ENCODE assay signal across 13 mouse cellular contexts in the genomic region with DNA sequence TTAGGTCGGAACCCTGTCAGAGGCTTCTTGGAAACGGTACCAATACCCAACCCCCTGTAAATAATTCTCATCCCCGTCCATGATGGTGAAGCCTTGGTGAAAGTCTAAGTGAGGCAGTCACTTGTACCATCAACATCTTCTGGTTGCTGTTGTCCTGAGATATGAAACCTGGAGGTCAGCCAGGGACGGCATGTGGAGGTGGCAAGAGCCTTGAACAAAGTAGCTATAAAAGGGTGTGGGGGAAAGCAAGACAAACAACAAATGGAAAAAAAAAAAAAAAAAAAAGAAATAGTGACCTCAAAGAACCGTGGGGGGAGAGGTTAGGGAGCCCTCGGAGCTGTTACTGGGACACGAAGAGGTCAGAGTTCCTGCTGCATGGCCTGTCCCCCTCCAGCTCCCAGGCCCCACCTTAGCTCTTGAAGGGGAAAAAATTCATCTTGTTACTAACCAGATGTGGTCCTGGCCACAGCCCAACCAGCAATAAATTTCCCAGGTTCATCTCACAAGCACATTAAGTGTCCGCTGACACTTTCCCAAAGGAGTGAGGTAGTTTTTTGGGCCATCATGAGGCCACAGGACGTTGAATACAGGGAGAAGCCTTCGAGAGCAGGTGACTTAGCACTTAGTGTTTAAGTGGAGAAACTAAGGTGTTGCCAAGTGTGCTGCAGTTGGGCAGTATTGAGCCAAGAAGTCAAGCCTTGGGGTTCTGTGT. TPM values are rescaled to one million over a fixed set of nuclear protein-coding genes. Genes with fewer than 3 reads are reported as not detected.
DNase-seq lines count a peak whose midpoint lies in the region; ATAC-seq lines count a peak whose summit lies in the region.
"Had no signal": no experiment of that assay in that cellular context is flagged by ENCODE, and none has a peak within 500 bp of the region (broad histone marks: within the 10 kb centered on the region; RNA-seq: fewer than 3 reads in every experiment).

No protein-coding gene starts in this region.

- 37% methylated on average over 10 of the region's 10 CpGs for WGBS in intestine, embryonic 15.5 days
- WGBS in intestine, embryonic 16.5 days = 42% methylated on average over 10 of the region's 10 CpGs

- no peak overlapping the region for H3K4me2 ChIP-seq in intestine, embryonic 15.5 days (replicated peaks)
- no peak overlapping the region for H3K4me2 ChIP-seq in intestine, embryonic 16.5 days (ENCODE audit: low read depth, low read length)

- no peaks in the 10 kb centered on the region for H3K27me3 ChIP-seq in intestine, embryonic 15.5 days (replicated peaks)
- H3K27me3 ChIP-seq in intestine, embryonic 16.5 days (replicated peaks; ENCODE audit: control insufficient read depth, insufficient read depth, low read length) = no peaks in the 10 kb centered on the region

- no peaks in the 10 kb centered on the region for H3K9me3 ChIP-seq in intestine, embryonic 15.5 days
- no peaks in the 10 kb centered on the region for H3K9me3 ChIP-seq in intestine, embryonic 16.5 days (ENCODE audit: control insufficient read depth, low read length)

- H3K27ac ChIP-seq in intestine, embryonic 15.5 days = no peak overlapping the region
- no peak overlapping the region for H3K27ac ChIP-seq in intestine, embryonic 16.5 days (ENCODE audit: low read length)
- H3K27ac ChIP-seq: hindbrain, postnatal 0 days had no signal

- peaks cover 2% of the 10 kb centered on the region; the same call in 1 of the 2 replicates for H3K4me1 ChIP-seq in intestine, embryonic 15.5 days (replicated peaks)
- no peaks in the 10 kb centered on the region for H3K4me1 ChIP-seq in intestine, embryonic 16.5 days (ENCODE audit: control insufficient read depth, insufficient read depth, low read length)

- ATAC-seq in intestine, embryonic 15.5 days = peak; percentile 8; the same call in 1 of the 2 replicates
- ATAC-seq in intestine, embryonic 16.5 days = no peak
- ATAC-seq in megakaryocyte progenitor cell, adult 5-6 weeks (replicated peaks; ENCODE audit: poor library complexity) = peak; percentile 82
- ATAC-seq: CD4-positive, CD25-positive, alpha-beta regulatory T cell, adult 4 months; hindbrain, postnatal 0 days had no signal

- intact Hi-C loops in left cerebral cortex, postnatal 10 days (cut with DNase I) = no loop called here

- H3K4me3 ChIP-seq in intestine, embryonic 15.5 days (replicated peaks) = no peak overlapping the region
- H3K4me3 ChIP-seq in intestine, embryonic 16.5 days (ENCODE audit: low read length) = no peak overlapping the region

- DNase-seq in ovary, postnatal 36 days (ENCODE audit: low spot score) = peak; percentile 58
- no peak for DNase-seq in ovary, postnatal 10 days (ENCODE audit: low spot score)
- DNase-seq in left cerebral cortex, postnatal 10 days (ENCODE audit: extremely low spot score in 1 of 2, low spot score in 2 of 2) = no peak
- no peak for DNase-seq in adrenal gland, adult 18-20 months (ENCODE audit: low spot score in 2 of 2)
- DNase-seq: gastrocnemius, postnatal 25 days; lung, postnatal 4 days; midbrain, embryonic 14.5 days; thymus, adult 18-20 months had no signal

- H3K36me3 ChIP-seq in intestine, embryonic 15.5 days = no peaks in the 10 kb centered on the region
- no peaks in the 10 kb centered on the region for H3K36me3 ChIP-seq in intestine, embryonic 16.5 days (ENCODE audit: control insufficient read depth, insufficient read depth, low read length)

- no peak overlapping the region for H3K9ac ChIP-seq in intestine, embryonic 15.5 days
- H3K9ac ChIP-seq in intestine, embryonic 16.5 days (ENCODE audit: low read depth, low read length) = no peak overlapping the region

RNA-seq across cellular contexts. Expression of a gene that starts 53.4 kb away (rescaled TPM):
- 8.6 TPM in 2 replicates for polyA plus RNA-seq in intestine, embryonic 15.5 days (2015; fragmentation: Nextera tagmentation; extraction: Ambion mirVana)
- 7.4 and 8.0 TPM in 2 replicates for polyA plus RNA-seq in intestine, embryonic 16.5 days (2015; fragmentation: Nextera tagmentation; extraction: Ambion mirVana)
- total RNA-seq in megakaryocyte progenitor cell, adult 5-6 weeks (2015) = 2.8 TPM in 1 of 2 replicates, not detected in the other
- 2.1 TPM in 2 replicates for total RNA-seq in megakaryocyte progenitor cell, adult 5-6 weeks (2017)
- 1 to 10 TPM; 7.7 to 8.1 TPM for total RNA-seq in left cerebral cortex, postnatal 10 days (2021)
- 1 to 10 TPM; 7.3 to 7.7 TPM for total RNA-seq in adrenal gland, adult 18-20 months (2021)
